Mouse (Mus musculus) embryonic facial prominence, embryonic 11.5 days (tissue): ENCODE measurements around the gene Ttc23. TPM values are rescaled to one million over a fixed set of nuclear protein-coding genes. Genes with fewer than 3 reads are reported as not detected.

Experiments
- ATAC-seq: fragments of 200-750 bp; cut with Nextera tagmentation; replicated peaks from 2 replicates; pipeline ENCODE4 v1.8.0; 2017; ENCODE audit warnings: low read depth; ENCODE audit not compliant: insufficient number of reproducible peaks, low FRiP score, low TSS enrichment
- DNase-seq: peaks from one replicate; pipeline ENCODE4 v3.0.0-alpha.2; 2015; ENCODE audit warnings: low spot score
- H3K27ac ChIP-seq: fragments of 300-500 bp; sonication (generic); replicated peaks from 2 replicates; pipeline ENCODE4 v1.5.1; 2014; ENCODE audit warnings: mild to moderate bottlenecking, low read depth, low read length, control low read depth
- H3K27me3 ChIP-seq: fragments of 300-500 bp; sonication (generic); 2 replicates; pipeline ENCODE4 v1.6.1; 2014; ENCODE audit warnings: mild to moderate bottlenecking, low read length, moderate library complexity, mixed read lengths; ENCODE audit not compliant: control insufficient read depth, insufficient read depth
- H3K36me3 ChIP-seq: fragments of 300-500 bp; sonication (generic); replicated peaks from 2 replicates; pipeline ENCODE4 v1.6.1; 2014; ENCODE audit warnings: low read depth, mild to moderate bottlenecking, low read length, moderate library complexity, mixed read lengths; ENCODE audit not compliant: control insufficient read depth, insufficient read depth
- H3K4me1 ChIP-seq: fragments of 300-500 bp; sonication (generic); 2 replicates; pipeline ENCODE4 v1.6.1; 2014; ENCODE audit warnings: low read length, mixed read lengths; ENCODE audit not compliant: control insufficient read depth, insufficient read depth
- H3K4me2 ChIP-seq: fragments of 300-500 bp; sonication (generic); 2 replicates; pipeline ENCODE4 v1.6.1; 2014; ENCODE audit warnings: low read depth, mild to moderate bottlenecking, control low read depth, low read length, moderate library complexity
- H3K4me3 ChIP-seq: fragments of 300-500 bp; sonication (generic); 2 replicates; pipeline ENCODE4 v1.5.1; 2014; ENCODE audit warnings: low read depth, low read length, control low read depth
- H3K9ac ChIP-seq: fragments of 300-500 bp; sonication (generic); replicated peaks from 2 replicates; pipeline ENCODE4 v1.6.1; 2014; ENCODE audit warnings: mild to moderate bottlenecking, control low read depth, low read length
- H3K9me3 ChIP-seq: fragments of 300-500 bp; sonication (generic); replicated peaks from 2 replicates; pipeline ENCODE4 v1.6.1; 2016; ENCODE audit warnings: mild to moderate bottlenecking, low read length, inconsistent platforms, mixed read lengths; ENCODE audit not compliant: control insufficient read depth
- WGBS: fragments of 180-500 bp; shearing (Covaris S2); extraction: QIAGEN DNeasy Blood & Tissue Kit; methylation state at CpG from one replicate; pipeline ENCODE4 v1.1.7; 2014; 5-methylcytosine and 5-hydroxymethylcytosine counted together
- polyA plus RNA-seq: library from polyadenylated mRNA; unstranded; fragments of >200 nt; fragmentation: Nextera tagmentation; extraction: Ambion mirVana; gene quantifications from 2 replicates; pipeline ENCODE4 v1.2.1, GENCODE M21; 2014

Gene Ttc23
- polyA plus RNA-seq, 1 experiment from 2014 or later: 58.3 TPM

- Histone ChIP-seq H3K9me3 (no peaks in the 10 kb centered on the region), H3K36me3 (peaks cover 3% of the 10 kb centered on the region), H3K27me3 (no peaks in the 10 kb centered on the region), H3K27ac (no peak overlapping the region), H3K4me3 (no peak overlapping the region), H3K4me2 (no peak overlapping the region), H3K4me1 (no peaks in the 10 kb centered on the region), H3K9ac (no peak overlapping the region)
- no peak for DNase-seq
- 78% methylated on average over 6 of the region's 6 CpGs for WGBS
- no peak for ATAC-seq
Measured at GRCm38 (mm10) chr7:67708160-67708559, 61.0 kb downstream of the Ttc23 start.

- DNase-seq (no peak), ATAC-seq (no peak)
- Histone ChIP-seq H3K36me3 (peaks cover 3% of the 10 kb centered on the region), H3K4me1 (no peaks in the 10 kb centered on the region), H3K4me2 (no peak overlapping the region), H3K9me3 (no peaks in the 10 kb centered on the region), H3K27me3 (no peaks in the 10 kb centered on the region), H3K27ac (no peak overlapping the region), H3K9ac (no peak overlapping the region), H3K4me3 (no peak overlapping the region)
- 84% methylated on average over 7 of the region's 7 CpGs for WGBS
Measured at GRCm38 (mm10) chr7:67710216-67710615, 63.0 kb downstream of the Ttc23 start.

GRCm38 (mm10) chr7:67713820-67714510, 66.8 kb downstream of the Ttc23 start:
- WGBS: 45% methylated on average over 19 of the region's 19 CpGs
- Histone ChIP-seq H3K9ac (no peak overlapping the region), H3K4me2 (no peak overlapping the region), H3K9me3 (no peaks in the 10 kb centered on the region), H3K4me1 (no peaks in the 10 kb centered on the region), H3K4me3 (no peak overlapping the region), H3K27me3 (no peaks in the 10 kb centered on the region), H3K36me3 (peaks cover 3% of the 10 kb centered on the region), H3K27ac (no peak overlapping the region)
- ATAC-seq (0 out of 2 replicates have a peak, but pooled peaks have one; percentile 42), DNase-seq (peak; percentile 59)

- ATAC-seq: no peak
- Histone ChIP-seq H3K4me3 (no peak overlapping the region), H3K4me1 (no peaks in the 10 kb centered on the region), H3K27ac (no peak overlapping the region), H3K36me3 (peaks cover 3% of the 10 kb centered on the region), H3K9ac (no peak overlapping the region), H3K9me3 (no peaks in the 10 kb centered on the region), H3K4me2 (no peak overlapping the region), H3K27me3 (no peaks in the 10 kb centered on the region)
- WGBS: 64% methylated on average over 7 of the region's 7 CpGs
- no peak for DNase-seq
Measured at GRCm38 (mm10) chr7:67715176-67715575, 68.0 kb downstream of the Ttc23 start.

GRCm38 (mm10) chr7:67716213-67716878, 69.1 kb downstream of the Ttc23 start:
- H3K4me1 ChIP-seq: no peaks in the 10 kb centered on the region
- H3K4me3 ChIP-seq: no peak overlapping the region
- ATAC-seq (no peak; the same call in 1 of the 2 replicates), DNase-seq (no peak)
- no peak overlapping the region for H3K27ac ChIP-seq
- no peaks in the 10 kb centered on the region for H3K27me3 ChIP-seq
- no peaks in the 10 kb centered on the region for H3K9me3 ChIP-seq
- no peak overlapping the region for H3K9ac ChIP-seq
- 76% methylated on average over 11 of the region's 11 CpGs for WGBS
- no peak overlapping the region for H3K4me2 ChIP-seq
- H3K36me3 ChIP-seq: peaks cover 3% of the 10 kb centered on the region

GRCm38 (mm10) chr7:67716925-67717324, 69.7 kb downstream of the Ttc23 start:
- DNase-seq (no peak), ATAC-seq (no peak)
- no peaks in the 10 kb centered on the region for H3K9me3 ChIP-seq
- WGBS: 87% methylated on average over 10 of the region's 10 CpGs
- H3K36me3 ChIP-seq: peaks cover 3% of the 10 kb centered on the region
- no peaks in the 10 kb centered on the region for H3K4me1 ChIP-seq
- H3K4me2 ChIP-seq: no peak overlapping the region
- H3K27me3 ChIP-seq: no peaks in the 10 kb centered on the region
- H3K9ac ChIP-seq: no peak overlapping the region
- no peak overlapping the region for H3K4me3 ChIP-seq
- H3K27ac ChIP-seq: no peak overlapping the region

GRCm38 (mm10) chr7:67717520-67717919, 70.3 kb downstream of the Ttc23 start:
- Histone ChIP-seq H3K27ac (no peak overlapping the region), H3K36me3 (peaks cover 2% of the 10 kb centered on the region), H3K9ac (no peak overlapping the region), H3K9me3 (no peaks in the 10 kb centered on the region), H3K27me3 (no peaks in the 10 kb centered on the region), H3K4me1 (no peaks in the 10 kb centered on the region), H3K4me3 (no peak overlapping the region), H3K4me2 (no peak overlapping the region)
- DNase-seq (no peak), ATAC-seq (no peak)
- whole genome bisulfite sequencing: 80% methylated on average over 3 of the region's 3 CpGs

- no peaks in the 10 kb centered on the region for H3K36me3 ChIP-seq
- WGBS: 73% methylated on average over 8 of the region's 8 CpGs
Measured at GRCm38 (mm10) chr7:67718804-67719203, 71.6 kb downstream of the Ttc23 start.

More at GRCm38 (mm10) chr7:67718804-67719203, 71.6 kb downstream of the Ttc23 start:
- DNase-seq: no peak
- H3K4me3 ChIP-seq: no peak overlapping the region
- H3K27me3 ChIP-seq: no peaks in the 10 kb centered on the region
- no peaks in the 10 kb centered on the region for H3K9me3 ChIP-seq
- no peaks in the 10 kb centered on the region for H3K4me1 ChIP-seq
- H3K4me2 ChIP-seq: no peak overlapping the region
- H3K9ac ChIP-seq: no peak overlapping the region
- ATAC-seq: no peak
- no peak overlapping the region for H3K27ac ChIP-seq
